Mouse (Mus musculus) adrenal gland (tissue): ENCODE measurements around the gene Dnajc22.

Experiments
- intact Hi-C: fragments of 180-260 bp; cut with DNase I; formaldehyde crosslinking; loops from one replicate; pipeline ENCODE4 v1.15.1; 2025

The Dnajc22 gene

GRCm38 (mm10) chr15:99084618-99085017, 8.4 kb upstream of the Dnajc22 start:
- intact Hi-C loops, result loop anchor here (10.0 kb wide), 1 partner anchor 120 kb away; no protein-coding TSS in a partner anchor

- intact Hi-C loops, result loop anchor here (10.0 kb wide), 1 partner anchor 119 kb away; no protein-coding TSS in a partner anchor
These were observed 7.0 kb upstream of the Dnajc22 start for GRCm38 (mm10) chr15:99085997-99086396.

- intact Hi-C loops, result loop anchor here (10.0 kb wide), 1 partner anchor 117 kb away; no protein-coding TSS in a partner anchor
These were observed 5.5 kb upstream of the Dnajc22 start, which contains the start of gene C1ql4 for GRCm38 (mm10) chr15:99087253-99088075. TSS of gene C1ql4 (minus strand) at chr15:99087817.

GRCm38 (mm10) chr15:99088292-99088691, 4.7 kb upstream of the Dnajc22 start:
- intact Hi-C loops, result loop anchor here (10.0 kb wide), 1 partner anchor 117 kb away; no protein-coding TSS in a partner anchor

- intact Hi-C loops, result loop anchor here (10.0 kb wide), 1 partner anchor 116 kb away; no protein-coding TSS in a partner anchor
These were observed 3.9 kb upstream of the Dnajc22 start for GRCm38 (mm10) chr15:99089069-99089468.

- intact Hi-C loops, result no loop called here
These were observed 605 bp downstream of the Dnajc22 start for GRCm38 (mm10) chr15:99093291-99094258.

- intact Hi-C loops, result no loop called here
These were observed 1.8 kb downstream of the Dnajc22 start for GRCm38 (mm10) chr15:99094631-99095270.

- intact Hi-C loops, result no loop called here
These were observed 2.4 kb downstream of the Dnajc22 start for GRCm38 (mm10) chr15:99095356-99095755.

GRCm38 (mm10) chr15:99096061-99096793, 3.3 kb downstream of the Dnajc22 start:
- intact Hi-C loops, result no loop called here

GRCm38 (mm10) chr15:99096831-99097500, 4.0 kb downstream of the Dnajc22 start:
- intact Hi-C loops, result no loop called here

- intact Hi-C loops, result no loop called here
These were observed 5.0 kb downstream of the Dnajc22 start for GRCm38 (mm10) chr15:99097840-99098492.

- intact Hi-C loops, result no loop called here
These were observed 5.5 kb downstream of the Dnajc22 start for GRCm38 (mm10) chr15:99098493-99098861.

GRCm38 (mm10) chr15:99099139-99099556, 6.2 kb downstream of the Dnajc22 start:
- intact Hi-C loops, result no loop called here

GRCm38 (mm10) chr15:99099984-99100383, 7.0 kb downstream of the Dnajc22 start:
- intact Hi-C loops, result loop anchor here (10.0 kb wide), 1 partner anchor 45 kb away; the partner anchor contains the start of gene Prph

- intact Hi-C loops, result loop anchor here (10.0 kb wide), 1 partner anchor 50 kb away; the partner anchor contains the start of gene Prph
These were observed 12.3 kb downstream of the Dnajc22 start for GRCm38 (mm10) chr15:99105238-99105637.

GRCm38 (mm10) chr15:99107866-99108265, 14.9 kb downstream of the Dnajc22 start:
- intact Hi-C loops, result loop anchor here (10.0 kb wide), 1 partner anchor 53 kb away; the partner anchor contains the start of gene Prph

- intact Hi-C loops, result no loop called here
These were observed 18.2 kb downstream of the Dnajc22 start for GRCm38 (mm10) chr15:99111139-99111538.

GRCm38 (mm10) chr15:99111809-99112208, 18.8 kb downstream of the Dnajc22 start:
- intact Hi-C loops, result no loop called here

- intact Hi-C loops, result no loop called here
These were observed 19.9 kb downstream of the Dnajc22 start for GRCm38 (mm10) chr15:99112843-99113395.
